Mouse (Mus musculus) gastrocnemius, postnatal 4 days (tissue): Measurements from ENCODE around the gene Mrpl54. TPM values are rescaled to one million over a fixed set of nuclear protein-coding genes. Genes with fewer than 3 reads are reported as not detected.

Experiments
- DNase-seq, 2 experiments: peaks; one replicate each; pipeline ENCODE4 v3.0.0; 2021 to 2022; ENCODE audit warnings: low spot score in 2 of 2, mixed read lengths in 2 of 2
- total RNA-seq, 2 experiments: library from RNA; stranded (reverse); gene quantifications; 2 replicates each; pipeline ENCODE4 v1.2.3; 2021

Mrpl54 gene
- total RNA-seq, 2 experiments from 2014 or later = 90.0 to 97.6 TPM

DNA sequence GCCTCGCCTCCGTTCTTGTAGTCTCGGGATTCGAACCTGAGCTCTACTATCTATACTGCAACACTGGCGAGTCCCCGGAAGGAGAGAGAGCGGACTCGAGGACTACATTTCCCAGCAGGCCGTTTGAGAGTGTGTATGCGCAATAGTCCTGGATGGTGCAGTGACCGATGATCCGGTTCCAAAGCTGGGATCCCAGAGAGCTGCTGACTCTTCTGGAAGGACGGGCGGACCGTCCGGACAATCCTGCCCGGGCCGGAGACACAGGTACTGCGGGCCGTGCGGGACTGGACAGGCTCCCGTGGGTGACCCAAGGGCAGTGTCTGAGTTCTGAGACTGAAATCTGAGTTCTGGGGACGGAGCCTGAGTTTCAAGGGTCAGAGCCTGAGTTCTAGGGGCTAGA, 1.3 kb upstream of the Mrpl54 start:
- peak in 1 of 2 experiments; percentile 80 for DNase-seq

DNA sequence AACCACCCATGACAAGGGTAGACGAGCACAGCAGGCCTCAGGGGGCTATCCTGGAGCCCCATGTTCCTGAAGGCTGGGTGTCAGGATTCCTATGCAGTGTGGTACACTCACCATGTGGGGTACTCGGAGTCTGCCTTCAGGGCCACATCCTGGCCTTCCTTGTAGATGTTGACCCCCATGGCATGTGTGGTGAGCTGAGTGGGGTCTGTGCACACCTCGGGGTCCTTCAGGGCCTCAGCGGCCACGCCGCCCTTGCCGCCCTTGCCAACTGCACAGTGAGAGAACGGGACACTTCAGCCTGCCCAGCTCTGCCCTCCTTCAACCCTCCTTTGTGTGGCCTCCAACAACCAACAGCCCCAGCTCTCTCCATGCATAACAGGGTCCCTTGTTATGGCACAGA, 1.2 kb downstream of the Mrpl54 start:
- no peak for DNase-seq

DNA sequence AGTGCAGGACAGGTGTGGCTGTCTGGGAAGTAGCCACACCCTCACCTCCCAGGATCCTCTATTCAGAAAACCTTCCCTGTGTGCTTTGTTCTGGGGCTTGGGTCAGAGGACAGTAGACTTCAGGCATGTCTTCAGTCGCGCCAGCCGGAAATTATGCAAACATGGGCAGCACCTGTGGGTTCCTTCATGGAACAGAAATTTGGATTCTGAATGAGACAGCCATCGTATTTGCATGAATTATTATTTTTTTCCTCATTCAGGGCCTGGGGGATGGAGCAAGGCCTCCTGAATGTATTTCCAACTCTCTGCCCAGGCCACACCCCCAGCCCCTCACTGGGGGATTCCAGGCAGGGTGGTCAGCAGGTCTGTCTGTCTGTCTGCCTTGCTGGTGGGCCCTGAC, 5.7 kb downstream of the Mrpl54 start:
- no peak for DNase-seq

DNA sequence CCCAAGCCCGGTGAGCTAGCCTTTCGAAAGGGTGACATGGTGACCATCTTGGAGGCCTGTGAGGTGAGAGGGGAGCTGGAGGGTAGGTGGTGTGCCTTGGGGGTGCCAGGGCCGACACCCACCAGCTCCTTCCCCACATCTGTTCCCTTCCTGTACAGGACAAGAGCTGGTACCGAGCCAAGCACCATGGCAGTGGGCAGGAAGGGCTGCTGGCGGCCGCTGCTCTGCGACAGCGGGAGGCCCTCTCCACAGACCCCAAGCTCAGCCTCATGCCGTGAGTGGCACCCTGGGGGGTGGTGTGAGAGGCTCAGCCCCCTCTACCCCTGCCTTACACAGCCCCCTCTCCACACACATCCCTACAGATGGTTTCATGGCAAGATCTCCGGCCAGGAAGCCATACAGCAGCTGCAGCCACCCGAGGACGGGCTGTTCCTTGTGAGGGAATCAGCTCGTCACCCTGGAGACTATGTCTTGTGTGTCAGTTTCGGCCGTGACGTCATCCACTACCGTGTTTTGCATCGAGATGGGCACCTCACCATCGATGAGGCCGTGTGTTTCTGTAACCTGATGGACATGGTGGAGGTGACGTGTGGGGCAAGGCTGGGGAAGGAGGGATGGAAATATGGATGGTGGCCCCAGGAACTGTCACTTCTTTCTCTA, 7.4 kb downstream of the Mrpl54 start:
- no peak for DNase-seq

DNA sequence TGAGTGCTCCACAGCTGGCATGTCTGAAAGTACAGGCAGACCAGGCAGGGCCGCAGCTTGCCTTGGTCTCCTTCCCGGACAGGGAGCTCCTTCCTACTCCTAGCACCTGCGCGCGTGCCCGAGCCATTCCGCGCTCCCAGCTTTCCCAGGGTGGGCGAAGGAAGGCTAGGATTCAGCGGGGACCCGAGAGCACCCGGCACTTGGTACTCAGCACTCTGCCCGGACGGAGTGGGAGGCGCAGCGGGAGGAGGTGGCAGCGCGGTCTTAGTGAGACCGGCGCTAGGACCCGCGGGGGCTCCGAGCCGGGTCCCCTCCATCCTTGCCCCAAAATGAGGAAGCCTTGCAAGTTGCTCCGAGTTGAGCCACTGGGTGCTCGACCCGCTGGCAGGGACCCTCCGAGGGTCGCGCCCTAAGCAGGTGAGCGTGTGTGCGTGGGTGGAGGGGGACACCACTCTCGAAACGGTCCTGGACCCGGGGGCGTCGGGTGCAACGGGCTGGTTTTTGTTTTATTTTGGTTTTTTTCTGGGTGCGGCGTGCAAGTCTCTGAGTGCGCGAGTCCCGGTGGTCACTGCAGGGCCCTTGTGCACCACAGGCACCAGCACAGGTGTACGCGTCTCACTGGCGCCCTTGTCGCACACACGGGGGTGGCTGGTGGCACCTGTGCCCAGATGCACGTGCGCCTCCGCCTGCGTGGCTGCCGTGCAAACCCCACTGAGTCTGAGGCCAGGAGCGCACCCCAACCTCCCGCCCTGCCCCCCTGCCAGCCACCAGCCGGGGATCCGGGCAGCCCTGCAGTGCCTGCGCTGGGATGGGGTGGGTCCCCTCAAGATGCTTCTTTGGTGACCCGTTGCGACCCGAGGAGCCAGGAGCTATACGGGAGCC, 9.3 kb downstream of the Mrpl54 start:
- no peak for DNase-seq

DNA sequence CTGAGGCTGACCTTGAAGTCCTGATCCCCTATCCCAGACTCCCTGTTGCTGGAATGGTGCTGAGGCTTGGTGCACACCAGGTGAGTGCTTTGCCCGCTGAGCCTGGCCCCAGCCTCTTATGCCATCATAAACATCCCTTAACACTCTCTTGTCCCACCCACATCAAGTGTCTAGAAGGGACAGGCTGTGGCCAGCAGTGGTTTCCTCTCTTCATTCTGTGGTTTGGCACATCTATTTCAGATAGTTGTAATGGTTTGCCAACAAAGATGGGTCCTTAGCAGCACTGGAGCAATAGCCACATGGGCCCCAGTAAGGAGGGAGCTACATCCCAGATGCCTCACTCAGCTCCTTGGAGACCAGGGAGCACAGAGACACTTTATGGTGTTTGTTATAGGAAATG, 11.8 kb downstream of the Mrpl54 start:
- DNase-seq = no peak

DNA sequence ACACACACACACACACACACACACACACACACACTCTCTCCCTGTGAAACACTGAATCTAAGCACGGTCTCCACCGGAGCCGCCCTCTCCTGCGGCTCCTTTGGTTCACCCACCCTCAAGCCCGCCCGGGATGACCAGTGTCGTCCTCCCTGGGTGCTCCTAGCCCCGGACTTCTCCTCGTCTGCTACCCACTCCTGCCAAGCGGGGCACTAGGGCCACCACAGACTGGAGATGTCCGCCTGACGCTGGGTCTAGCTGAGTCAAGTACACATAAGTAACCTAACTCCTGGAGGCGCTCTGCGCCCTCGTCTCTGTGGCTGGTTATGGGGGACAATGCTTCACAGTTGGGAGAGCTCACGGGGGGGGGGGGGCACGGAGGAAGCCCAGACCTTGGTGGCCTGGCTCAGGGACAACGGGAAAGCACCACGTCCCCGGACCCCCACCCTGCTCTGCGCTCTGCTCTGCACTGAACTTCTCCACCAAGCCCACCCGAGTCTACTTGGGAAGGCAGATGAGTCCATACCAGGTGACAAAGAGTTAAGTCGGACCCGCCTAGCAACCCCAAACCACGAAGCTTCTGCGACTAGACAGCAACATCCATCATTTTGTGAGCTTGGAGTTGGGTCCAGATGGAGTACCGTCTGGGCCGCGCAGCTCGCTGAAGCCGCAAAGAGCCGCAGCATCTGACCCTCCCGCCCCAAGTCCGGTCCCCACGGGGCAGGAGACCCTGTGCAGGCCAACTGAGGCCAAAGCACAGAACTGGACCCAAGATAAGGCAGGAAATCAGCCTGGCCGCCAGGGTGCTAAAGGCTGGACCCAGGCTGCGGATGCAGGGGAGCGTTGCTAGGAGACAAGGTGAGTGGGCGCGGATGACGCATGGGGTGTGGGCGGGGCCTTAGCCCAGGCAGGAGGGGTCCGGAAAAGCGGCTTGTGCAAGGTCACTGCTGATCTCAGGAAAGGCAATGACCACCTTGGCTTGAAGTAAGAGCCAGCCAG, 14.0 kb downstream of the Mrpl54 start, which contains the start of gene Matk:
Gene Matk (plus strand): TSS at position 512 of the 996 bp plus-strand sequence.
- no peak for DNase-seq

DNA sequence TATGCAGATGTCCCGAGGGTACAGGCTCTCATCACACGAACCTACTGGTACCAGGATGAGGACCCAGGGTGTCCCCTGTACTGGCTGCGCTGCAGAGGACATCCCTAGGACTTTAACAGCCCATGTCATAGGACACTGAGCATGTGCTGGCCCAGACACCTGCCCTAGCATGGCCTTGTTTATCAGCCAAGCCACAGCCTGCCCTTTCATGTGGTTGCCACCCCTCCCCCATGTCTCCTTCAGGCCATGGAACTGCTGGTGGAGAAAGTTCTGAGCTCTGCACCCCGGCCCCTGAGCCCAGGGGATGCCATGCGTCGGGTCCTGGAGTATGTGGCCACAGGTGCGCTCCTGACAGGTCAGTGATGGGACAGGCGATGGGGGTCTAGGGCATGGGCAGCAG, 17.3 kb downstream of the Mrpl54 start:
- DNase-seq = no peak

DNA sequence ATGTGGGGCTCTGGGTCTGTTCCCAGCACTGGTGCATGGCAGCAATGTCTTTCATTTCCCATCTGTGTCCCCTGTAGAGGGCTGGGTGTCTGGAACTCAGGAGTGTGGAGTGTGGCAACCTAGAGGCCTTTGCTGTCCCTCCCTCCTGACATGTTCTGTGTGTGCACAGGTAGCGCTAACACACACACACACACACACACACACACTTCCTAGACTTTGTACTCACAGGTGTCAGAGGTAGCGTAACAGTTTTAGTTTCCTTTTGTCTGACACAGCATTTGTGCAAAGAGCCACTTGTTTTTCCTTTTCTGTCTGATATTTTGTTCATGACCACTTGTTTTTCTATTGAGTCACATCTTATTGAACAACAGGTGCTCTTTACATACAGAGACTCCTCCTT, 18.9 kb downstream of the Mrpl54 start:
- no peak for DNase-seq

DNA sequence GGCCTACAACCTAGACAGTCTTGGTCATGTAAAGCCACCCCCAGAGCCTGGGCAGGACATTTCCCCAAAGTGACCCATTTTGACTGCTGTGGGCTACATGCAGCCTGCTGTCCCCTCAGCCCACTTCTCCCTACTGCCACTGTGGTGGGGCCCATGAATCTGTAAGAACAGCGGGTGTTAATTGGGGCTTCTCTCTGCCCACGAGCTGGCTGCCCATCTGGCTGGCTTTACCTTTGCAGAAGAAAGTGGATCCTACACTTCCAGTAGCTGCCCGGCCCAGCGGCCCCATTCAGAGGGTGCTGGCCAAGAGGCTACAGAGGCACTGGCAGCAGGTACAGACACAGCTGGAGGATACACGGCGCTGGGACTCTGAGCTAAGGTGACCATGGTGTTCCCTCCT, 21.6 kb downstream of the Mrpl54 start:
- DNase-seq = no peak

DNA sequence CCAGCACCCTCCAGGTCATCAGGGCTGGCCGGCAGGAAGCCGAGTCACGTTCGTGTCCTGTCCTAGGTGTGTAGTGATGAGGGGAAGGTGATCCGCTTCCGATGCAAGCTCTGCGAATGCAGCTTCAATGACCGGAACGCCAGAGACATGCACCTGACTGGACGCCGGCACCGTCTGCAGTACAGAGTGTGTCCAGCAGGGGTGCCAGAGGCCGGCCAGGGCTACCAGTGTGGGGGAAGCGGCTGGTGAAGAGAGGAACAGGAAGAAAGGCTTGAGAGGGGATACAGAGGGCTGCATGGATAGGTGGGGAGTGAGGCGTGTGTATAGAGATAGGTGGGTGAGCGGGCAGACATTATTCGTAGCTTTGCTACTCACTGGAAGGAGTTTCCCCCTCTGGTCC, 22.1 kb downstream of the Mrpl54 start:
- peak; percentile 68 to 77 for DNase-seq

DNA sequence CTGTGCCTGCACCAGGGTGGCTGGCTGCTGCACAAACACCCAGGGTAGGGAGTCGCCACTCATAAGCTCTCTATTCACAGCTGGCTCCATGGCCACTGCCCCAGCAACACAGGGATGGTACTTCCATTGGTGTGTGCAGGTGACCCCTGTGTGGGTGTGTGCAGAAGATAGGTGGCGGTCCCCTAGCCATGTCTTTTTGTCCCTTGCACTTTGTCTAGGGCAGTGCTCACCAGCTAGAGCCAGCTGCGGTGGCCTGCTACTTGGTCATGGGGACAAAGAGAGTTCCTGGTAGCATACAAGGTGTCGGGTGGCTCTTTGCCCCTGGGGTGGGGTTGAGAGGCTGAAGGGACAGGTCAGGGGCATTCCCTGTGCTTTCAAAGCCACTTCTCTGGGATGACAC, 22.6 kb downstream of the Mrpl54 start:
- DNase-seq = no peak

DNA sequence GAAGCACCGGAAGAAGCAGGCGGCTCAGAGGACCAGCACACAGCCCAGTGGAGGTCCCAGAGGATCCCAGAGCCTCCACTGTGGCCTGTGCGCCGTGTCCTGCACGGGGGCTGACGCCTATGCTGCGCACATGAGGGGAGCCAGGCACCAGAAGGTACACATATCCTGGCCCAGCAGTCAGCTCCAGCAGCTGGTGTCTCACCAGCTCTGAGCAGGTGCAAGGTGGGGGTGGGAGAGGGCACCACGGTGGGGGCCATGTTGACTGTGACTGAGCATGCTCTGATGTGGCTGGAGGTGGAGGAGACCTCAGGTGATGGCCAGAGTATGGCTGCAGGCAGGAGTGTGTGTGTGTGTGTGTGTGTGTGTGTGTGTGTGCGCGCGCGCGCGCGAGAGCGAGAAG, 24.7 kb downstream of the Mrpl54 start:
- no peak for DNase-seq

DNA sequence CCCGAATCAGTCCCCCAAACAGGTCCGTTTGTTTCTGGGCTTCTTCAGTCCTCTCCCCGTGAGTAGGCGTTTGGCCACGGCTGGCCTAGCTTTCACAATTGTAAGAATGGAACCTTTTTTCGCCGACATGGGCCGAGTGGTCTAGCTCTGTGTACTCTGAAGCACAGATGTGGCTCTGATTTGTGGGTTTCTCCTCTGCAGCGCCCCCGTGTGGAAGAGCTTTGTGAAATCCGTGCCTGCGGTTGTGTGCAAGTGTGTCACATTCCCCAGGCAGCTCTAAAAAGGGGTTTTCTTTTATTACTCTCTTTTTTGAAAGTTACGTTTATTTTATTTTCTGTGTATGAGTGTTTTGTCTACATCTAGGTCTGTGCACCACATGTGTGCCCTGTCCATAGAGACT, 25.9 kb downstream of the Mrpl54 start:
- DNase-seq = peak in 1 of 2 experiments; percentile 57

DNA sequence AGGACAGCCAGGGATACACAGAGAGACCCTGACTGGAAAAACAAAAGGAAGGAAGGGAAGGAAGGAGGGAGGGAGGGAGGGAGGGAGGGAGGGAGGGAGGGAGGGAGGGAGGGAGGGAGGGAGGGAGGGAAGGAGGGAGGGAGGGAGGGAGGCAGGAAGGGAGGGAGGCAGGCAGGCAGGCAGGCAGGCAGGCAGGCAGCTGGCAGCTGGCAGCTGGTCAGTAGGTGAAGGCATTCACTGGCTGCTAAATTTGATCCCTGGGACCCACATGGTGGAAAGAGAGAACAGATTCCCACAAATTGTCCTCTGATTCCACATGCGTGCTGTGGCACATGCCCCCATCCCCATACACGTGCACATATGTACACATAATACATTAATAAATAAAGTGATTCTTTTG, 28.1 kb downstream of the Mrpl54 start:
- no peak for DNase-seq

DNA sequence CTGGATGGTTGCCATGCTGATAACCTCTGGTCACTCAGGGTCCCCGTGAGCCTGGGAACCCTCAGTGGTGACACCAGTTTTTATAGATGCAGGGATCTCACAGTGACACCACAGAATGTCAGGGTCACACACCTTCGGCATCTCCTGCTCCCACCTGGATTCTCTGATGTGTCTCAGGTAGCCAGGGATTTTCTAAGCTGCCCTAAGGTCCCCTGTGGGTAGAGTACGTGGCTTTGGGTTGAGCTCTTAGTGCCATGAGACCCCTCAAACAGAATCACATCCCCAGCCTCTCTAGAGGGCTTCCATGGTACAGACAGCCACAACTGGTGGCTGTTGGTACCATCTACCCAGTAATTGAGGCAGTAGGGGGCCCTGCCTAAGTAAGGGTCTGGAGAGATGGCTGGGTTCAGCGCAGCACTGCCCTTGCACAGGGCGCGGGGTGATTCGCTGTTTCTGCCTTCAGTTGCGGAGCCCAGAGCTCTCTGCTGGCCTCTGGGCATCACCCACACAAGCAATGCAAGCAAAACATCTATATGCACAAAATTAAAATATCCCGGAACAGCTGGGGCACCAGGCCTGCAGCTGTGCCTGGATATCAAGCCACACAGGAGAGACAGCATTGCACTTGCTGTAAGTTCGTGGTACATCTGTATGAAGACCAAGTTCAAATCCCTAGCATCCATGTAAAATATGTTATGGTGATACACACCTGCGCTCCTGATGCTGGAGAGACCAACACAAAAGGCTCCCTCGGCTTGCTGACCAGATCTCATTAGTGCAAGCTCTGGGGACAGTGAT, 30.1 kb downstream of the Mrpl54 start:
- no peak for DNase-seq

DNA sequence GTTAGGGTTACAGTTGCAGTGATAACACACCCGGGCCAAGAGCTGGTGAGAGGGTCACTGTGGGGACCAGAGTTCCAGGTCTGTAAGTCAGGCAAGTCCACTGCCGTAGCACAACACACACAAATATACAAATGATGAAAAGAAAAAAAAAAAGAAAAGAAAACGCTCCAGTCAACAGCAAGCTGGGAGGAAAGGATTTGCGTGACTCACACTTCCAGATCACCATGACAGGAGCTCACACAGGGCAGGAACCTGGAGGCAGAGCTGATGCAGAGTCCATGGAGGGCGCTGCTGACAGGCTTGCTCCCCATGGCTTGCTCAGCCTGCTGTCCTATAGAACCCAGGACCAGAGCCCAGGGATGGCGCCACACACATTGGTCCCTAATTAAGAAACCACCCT, 32.5 kb downstream of the Mrpl54 start:
- DNase-seq = no peak

DNA sequence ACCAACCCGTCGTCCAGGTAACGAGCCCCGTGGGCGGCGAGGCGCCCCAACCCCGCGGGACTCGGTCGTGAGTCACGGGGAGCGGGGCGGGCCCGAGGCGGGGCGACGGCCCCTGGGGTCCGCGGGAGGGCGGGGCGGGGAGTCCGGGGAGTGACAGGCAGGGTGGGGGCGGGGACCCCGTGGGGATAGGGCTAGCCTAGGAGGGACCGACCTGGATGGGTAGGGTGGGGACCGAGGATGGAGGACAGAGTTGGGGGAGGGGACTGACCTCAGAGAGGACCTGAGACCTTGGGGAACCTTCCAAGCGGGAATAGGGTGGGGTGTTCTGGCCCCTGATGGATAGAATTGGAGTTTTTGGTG, 33.5 kb downstream of the Mrpl54 start:
- DNase-seq = no peak

DNA sequence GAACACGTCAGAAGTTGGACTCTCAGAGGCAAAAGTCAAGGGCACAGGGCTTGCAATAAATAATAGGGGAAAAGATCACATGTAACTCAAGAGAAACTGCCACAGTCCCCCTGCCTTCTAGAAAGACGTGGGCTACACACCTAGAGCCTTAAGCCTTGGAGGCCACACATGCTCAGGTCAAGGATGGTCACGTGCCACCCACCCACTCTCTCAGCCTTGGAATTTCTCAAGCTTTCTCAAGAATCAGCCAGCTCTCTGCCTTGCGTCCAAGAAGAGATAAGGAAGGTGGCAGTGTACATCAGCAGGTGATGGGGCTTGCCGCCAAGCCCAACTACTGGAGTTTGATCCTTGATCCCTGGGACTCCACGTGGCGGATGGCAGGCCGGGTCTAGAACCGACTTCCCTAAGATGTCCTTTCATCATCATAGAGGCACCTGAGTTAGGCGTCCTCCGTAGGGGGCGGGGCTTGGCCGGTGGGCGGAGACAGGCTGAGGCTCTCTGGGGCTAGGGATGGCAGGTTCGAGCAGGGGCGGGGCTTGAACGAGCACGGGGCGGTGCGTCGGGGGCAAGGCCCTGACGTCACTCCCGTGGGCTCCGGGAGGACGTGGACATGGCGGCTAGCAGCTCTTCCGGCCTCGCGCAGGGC, 34.0 kb downstream of the Mrpl54 start, which contains the start of gene Zfr2:
Gene Zfr2 (plus strand): TSS at position 576 of the 646 bp plus-strand sequence.
- peak; percentile 62 to 80 for DNase-seq

DNA sequence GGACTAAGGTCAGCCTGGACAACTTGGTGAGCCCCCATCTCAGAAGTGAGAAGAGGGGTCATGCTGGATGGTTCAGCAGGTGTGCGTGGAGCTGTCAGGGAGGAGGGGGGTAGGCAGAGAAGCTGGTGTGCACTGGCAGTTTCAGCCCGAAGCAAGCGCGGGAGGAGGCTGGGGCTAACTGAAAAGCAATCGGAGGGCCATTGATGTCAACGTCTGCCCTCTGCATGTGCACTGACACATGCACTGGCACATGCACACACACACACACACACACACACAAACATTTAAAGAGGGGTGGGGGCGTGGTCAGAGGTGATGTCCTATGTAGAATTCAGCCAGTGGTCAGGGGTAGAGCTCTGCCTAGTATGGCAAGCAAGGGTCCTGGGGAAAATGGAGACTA, 35.3 kb downstream of the Mrpl54 start:
- DNase-seq = no peak
